Mouse (Mus musculus) thymus, postnatal 0 days (tissue): ENCODE measurements at regions not wholly inside any gene's neighbourhood (a gene's known extent, or its start where the extent isn't known, plus 50 kb on each side); places are given as distances from the start of the nearest gene placed in this dataset.

Experiments
- DNase-seq: peaks from one replicate; pipeline ENCODE4 v3.0.0-alpha.2; 2015; ENCODE audit warnings: low spot score

DNA sequence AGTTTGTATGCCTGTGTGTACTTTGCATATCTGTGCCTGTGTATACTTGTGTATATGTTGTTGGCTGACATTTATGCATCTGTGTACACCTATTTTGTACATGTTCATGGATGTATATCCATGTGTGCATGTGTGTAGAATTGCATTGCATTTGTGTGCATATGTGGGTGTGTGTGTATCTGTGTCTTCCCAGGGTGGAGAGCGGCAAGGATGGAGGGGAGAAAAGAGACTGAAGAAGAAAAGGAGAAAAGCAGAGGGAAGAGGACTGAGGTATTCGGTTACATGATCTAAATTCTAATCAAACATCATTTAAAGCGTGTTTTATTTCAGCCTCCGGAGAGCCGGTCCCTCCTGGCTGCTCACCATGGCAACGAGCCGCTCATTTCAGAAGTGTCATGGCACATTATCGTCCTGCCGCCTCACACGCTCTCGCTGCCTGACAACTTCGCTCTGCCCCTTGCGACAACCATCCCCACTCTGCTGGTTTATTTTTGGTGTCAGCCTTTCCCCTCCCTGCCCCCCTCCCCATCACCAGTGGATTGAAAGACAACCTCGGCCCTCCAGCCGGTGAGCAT lies 58.6 kb downstream of the Mrm1 start:
- no peak for DNase-seq

- no peak for DNase-seq
Observed at GRCm38 (mm10) chr11:84759478-84759986, 59.8 kb downstream of the Mrm1 start.

DNA sequence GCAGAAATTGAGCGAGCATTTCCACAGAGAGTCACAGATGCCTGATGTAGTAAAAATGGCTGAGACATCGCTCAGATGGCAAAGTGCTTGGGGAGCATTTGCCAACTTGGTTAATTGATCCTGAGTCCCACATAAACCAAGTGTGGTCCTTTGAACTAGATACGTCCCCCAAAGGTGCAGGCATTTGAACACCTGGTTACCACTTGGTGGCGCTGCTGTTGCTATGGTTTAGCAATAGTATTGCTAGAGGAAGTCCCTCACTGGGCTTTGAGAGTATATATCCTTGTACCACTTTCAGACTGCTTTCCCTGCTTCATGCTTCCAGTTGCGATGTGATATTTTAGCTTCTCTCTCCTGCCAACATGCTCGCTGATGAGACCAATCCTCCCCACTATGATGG lies 67.3 kb downstream of the Mrm1 start:
- DNase-seq: no peak

DNA sequence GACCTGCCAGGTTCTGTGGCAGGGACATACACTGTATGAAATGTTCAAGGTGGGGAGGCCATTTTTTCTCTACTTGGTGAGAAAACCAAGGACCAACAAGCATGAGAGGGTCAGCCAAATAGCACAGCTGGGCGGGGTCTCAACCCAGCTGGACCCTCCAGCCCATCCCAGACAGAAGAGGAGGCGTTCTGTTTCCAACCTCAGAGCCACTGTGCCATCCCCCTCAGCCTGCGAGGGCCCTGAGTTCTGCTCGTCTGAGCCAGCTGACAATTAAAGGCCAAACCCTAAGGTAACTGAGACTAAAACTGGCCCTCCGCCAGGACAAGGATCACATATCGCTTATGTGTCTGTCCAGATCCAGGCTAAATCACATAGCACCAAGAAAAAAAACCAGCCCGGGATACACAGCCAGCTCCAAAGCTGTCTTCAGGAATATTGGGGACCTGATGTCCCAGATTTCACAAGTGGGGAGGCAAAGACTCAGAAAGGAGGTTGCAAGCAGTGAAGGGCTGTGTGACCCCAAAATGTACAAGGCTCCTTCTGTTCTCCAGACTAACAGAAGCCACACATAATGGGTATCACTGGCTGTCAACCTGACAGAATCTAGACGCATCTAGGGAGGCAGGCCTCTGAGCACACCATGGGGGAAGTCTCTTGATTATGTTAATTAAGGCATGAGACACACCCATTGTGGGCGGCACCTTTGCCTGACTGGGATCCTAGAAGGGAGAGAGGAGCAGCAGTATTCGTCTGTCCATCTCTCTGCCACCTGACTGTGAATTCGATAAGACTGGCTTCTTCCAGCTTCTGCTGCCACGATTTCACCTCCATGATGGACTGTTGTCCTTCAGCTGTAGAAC lies 69.6 kb downstream of the Mrm1 start:
- no peak for DNase-seq

- DNase-seq: no peak
Observed at GRCm38 (mm10) chr11:84738769-84739589, 80.3 kb downstream of the Mrm1 start.

GRCm38 (mm10) chr11:84738128-84738527 lies 81.2 kb downstream of the Mrm1 start:
- DNase-seq: no peak

DNA sequence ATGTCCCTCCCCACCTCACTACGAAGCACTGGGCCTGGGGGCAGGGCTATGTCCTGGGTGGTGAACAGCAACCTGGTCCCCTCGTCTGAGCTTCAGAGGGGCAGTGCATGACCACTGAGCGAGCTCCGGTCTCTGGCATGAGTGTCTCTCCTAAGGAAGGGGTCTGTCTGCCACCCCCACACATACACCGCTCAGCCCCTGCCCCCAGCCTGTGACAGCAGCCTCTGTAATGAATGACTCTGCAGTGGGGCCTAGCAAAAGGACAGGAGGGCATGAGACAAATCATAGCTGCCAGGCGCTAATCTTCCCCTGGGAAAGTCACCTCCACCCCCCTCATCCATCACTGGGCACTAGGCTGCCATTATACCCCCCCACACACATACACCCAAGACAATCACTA lies 87.4 kb downstream of the Mrm1 start:
- no peak for DNase-seq

DNA sequence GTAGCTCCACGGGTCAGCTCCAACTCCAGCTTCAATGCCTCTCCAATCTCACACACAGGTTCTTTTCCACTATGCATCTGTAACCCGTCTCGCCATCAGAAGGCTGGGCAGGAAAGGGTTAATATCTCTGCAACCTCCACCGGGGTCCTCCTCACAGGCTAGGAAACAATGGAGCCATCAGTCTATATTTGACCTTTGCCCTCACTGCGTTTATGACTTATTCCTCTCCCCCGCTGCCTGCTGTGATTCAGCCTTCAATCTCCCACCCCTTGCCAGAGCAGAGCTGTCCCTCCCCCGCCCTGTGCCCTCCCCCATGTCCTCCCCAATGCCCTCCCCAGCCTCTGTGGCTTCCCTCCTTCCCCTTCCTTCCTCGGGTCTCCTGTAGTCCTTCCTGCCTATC lies 89.1 kb downstream of the Mrm1 start:
- DNase-seq: no peak

- DNase-seq: no peak
Observed at GRCm38 (mm10) chr11:84729189-84729588, 90.1 kb downstream of the Mrm1 start.

- DNase-seq: no peak
Observed at GRCm38 (mm10) chr11:84725936-84726613, 93.2 kb downstream of the Mrm1 start.

DNA sequence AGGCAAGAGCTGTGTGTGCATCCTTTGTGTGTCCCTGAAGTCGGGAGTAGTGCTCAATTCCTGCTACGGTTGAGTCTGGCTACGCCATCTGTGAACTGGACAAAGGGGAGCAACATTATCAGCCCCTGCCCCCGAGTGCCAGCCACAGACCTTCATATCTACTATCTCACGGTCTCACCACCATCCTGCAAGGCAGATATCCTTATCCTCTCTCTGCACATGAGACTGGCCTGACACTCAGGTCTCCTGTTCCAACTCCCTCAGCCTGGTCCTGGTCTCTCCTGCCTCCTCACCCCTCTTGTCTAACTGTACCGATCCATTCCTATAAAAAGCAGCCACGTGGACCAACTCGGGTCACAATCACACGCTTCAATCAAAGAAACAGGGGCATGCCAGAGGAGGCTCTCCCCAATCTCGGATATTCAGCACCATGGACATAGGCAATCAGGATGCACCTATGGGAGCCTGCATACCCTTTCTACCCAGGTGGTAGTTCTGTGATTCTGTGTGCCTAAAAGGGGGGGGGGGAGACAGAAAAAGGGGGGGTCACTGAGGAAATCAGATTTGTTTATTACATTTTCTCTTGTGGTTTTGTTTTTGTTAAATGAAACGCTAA lies 94.0 kb downstream of the Mrm1 start:
- no peak for DNase-seq

DNA sequence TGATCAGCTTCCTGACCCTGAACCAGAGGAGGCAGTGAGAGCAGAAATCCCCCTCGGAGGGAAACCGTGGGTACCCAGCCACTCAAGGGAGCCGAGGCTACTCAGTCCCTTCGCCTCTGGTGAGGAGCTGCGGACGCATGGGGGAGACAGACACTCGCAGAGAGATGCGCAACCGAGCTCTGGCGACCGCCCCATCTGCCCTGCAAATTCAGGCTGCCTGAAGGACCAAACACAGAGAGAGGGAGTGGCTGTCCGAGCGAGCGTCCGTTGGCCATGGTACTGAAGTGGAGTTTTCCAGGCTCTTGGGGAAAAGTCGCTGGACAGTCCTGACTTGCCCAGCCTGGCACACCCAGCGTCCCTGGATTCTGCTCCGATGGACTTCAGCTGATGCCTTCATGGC lies 95.2 kb downstream of the Mrm1 start:
- DNase-seq: no peak

GRCm38 (mm10) chr11:84722658-84723201 lies 96.6 kb downstream of the Mrm1 start:
- no peak for DNase-seq

DNA sequence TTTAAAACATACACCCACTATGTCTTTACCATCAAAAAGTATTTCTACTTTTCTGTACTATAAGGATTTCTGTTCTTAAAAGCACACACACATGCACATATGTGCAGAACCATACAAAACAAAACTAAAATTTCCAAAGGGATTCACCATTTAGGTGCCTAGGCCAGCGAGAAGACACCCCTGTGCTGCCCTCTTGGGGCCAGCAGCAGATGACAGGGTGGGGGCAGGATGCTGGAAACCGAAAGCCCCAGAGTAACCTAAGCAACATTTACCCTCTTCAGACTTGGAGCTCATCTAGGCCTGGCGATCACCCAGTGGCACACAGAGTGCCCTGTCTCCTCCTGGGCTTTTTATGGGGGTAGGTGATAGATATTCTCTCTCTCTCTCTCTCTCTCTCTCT lies 97.3 kb downstream of the Mrm1 start:
- DNase-seq: no peak

GRCm38 (mm10) chr11:84721150-84721549 lies 98.2 kb downstream of the Mrm1 start:
- DNase-seq: no peak

DNA sequence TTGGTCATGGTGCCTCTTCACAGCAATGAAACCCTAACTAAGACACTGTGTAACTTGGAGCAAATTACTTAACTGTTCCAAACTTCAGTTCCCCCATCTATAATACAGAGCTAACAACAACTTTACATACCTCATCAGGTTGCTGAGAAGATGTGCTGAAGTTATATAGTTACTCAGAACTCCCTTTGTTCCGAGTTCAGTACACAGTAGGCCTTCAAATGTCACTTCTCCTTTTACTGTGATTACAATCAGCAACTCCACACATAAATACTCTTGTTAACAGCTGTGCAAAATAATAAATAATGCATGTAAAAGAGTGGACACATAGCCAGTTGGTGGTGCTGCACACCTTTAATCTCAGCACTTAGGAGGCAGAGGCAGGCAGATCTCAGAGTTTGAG lies 99.5 kb downstream of the Mrm1 start:
- DNase-seq: no peak

- no peak for DNase-seq
Observed at GRCm38 (mm10) chr11:84712731-84713130, 106.6 kb downstream of the Mrm1 start.

GRCm38 (mm10) chr11:84711886-84712285 lies 107.4 kb downstream of the Mrm1 start:
- no peak for DNase-seq

- DNase-seq: no peak
Observed at GRCm38 (mm10) chr11:84708222-84708730, 111.0 kb downstream of the Mrm1 start.

DNA sequence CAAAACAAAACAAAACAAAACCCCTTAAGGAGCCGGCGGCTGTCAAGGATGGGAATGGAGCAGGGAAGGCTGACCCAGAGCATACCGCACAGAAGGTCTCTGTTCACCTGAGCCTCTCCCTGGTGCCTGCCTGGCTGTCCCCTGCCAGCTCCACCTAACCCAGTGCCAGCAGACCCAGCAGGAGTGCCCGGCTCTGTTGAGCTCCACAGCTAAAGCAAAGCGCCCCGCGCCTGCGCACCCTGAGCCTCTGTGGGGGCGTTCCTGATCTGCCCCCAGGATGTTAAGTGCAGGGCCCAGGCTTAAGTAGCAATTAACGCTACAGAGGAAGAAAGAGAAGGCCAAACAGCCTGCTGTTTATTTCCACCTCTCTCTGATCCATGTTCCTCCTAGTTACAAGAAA lies 111.5 kb downstream of the Mrm1 start:
- DNase-seq: no peak

- no peak for DNase-seq
Observed at GRCm38 (mm10) chr11:84706692-84707091, 112.6 kb downstream of the Mrm1 start.
